Mouse (Mus musculus) stomach, postnatal 0 days (tissue): Measurements from ENCODE around the gene Arid5b. TPM values are rescaled to one million over a fixed set of nuclear protein-coding genes. Genes with fewer than 3 reads are reported as not detected.

Experiments used
- ATAC-seq: fragments of 200-750 bp; cut with Nextera tagmentation; 2 replicates; pipeline ENCODE4 v1.8.0; 2017; ENCODE audit not compliant: low FRiP score, low TSS enrichment
- DNase-seq: peaks from one replicate; pipeline ENCODE4 v3.0.0-alpha.2; 2016; ENCODE audit warnings: low spot score
- H3K27ac ChIP-seq: fragments of 300-500 bp; sonication (generic); replicated peaks from 2 replicates; pipeline ENCODE4 v1.5.1; 2014; ENCODE audit warnings: mild to moderate bottlenecking, control low read depth
- H3K27me3 ChIP-seq: fragments of 300-500 bp; sonication (generic); 2 replicates; pipeline ENCODE4 v1.6.1; 2014; ENCODE audit warnings: low read length; ENCODE audit not compliant: control insufficient read depth, insufficient read depth
- H3K36me3 ChIP-seq: fragments of 300-500 bp; sonication (generic); 2 replicates; pipeline ENCODE4 v1.6.1; 2014; ENCODE audit warnings: low read length, mixed read lengths; ENCODE audit not compliant: control insufficient read depth, insufficient read depth
- H3K4me1 ChIP-seq: fragments of 300-500 bp; sonication (generic); replicated peaks from 2 replicates; pipeline ENCODE4 v1.6.1; 2014; ENCODE audit warnings: antibody characterized with exemption; ENCODE audit not compliant: control insufficient read depth, insufficient read depth
- H3K4me2 ChIP-seq: fragments of 300-500 bp; sonication (generic); replicated peaks from 2 replicates; pipeline ENCODE4 v1.6.1; 2014; ENCODE audit warnings: low read depth, mild to moderate bottlenecking, control low read depth, moderate library complexity
- H3K4me3 ChIP-seq: fragments of 300-500 bp; sonication (generic); 2 replicates; pipeline ENCODE4 v1.5.1; 2014; ENCODE audit warnings: low read depth, low read length, control low read depth
- H3K9ac ChIP-seq: fragments of 300-500 bp; sonication (generic); 2 replicates; pipeline ENCODE4 v1.6.1; 2014; ENCODE audit warnings: mild to moderate bottlenecking, low read length, control low read depth, mixed read lengths
- H3K9me3 ChIP-seq: fragments of 300-500 bp; sonication (generic); 2 replicates; pipeline ENCODE4 v1.6.1; 2016; ENCODE audit warnings: low read length; ENCODE audit not compliant: control insufficient read depth
- CTCF ChIP-seq: IDR thresholded peaks from 2 replicates; pipeline ENCODE4 v1.5.1; 2016; ENCODE audit warnings: antibody characterized with exemption, low read depth, mild to moderate bottlenecking, moderate library complexity
- EP300 ChIP-seq: optimal IDR thresholded peaks from 2 replicates; pipeline ENCODE3; 2016; ENCODE audit warnings: antibody characterized with exemption
- WGBS: fragments of 180-500 bp; shearing (Covaris S2); extraction: QIAGEN DNeasy Blood & Tissue Kit; methylation state at CpG from one replicate; pipeline ENCODE4 v1.1.7; 2014; 5-methylcytosine and 5-hydroxymethylcytosine counted together
- polyA plus RNA-seq: library from polyadenylated mRNA; unstranded; fragments of >200 nt; fragmentation: Nextera tagmentation; extraction: Ambion mirVana; gene quantifications from 2 replicates; pipeline ENCODE4 v1.2.1, GENCODE M21; 2015

Arid5b gene
- polyA plus RNA-seq, 1 experiment from 2014 or later = 18.3 TPM

DNA sequence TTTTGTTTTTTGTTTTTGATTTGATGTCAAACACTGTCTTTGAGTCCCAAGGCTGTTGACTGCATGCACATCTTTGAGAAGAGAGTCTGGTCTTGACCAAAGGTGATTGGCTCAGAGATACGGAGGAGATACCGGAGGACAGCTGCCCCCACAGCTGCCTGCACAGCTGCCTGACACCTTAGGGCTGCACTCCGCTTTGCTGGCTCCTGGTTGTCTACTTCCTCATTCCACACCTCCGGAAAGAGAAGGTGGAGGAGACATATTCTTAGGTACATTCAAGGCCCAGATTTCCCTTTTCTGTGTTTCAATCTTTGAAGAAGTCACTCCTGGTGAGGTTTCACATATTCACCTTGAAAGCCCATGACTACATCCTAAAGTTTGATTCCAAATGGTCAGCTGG, 25.9 kb downstream of the Arid5b start:
- Histone ChIP-seq H3K27me3 (no peaks in the 10 kb centered on the region), H3K4me1 (peaks cover 5% of the 10 kb centered on the region; the same call in 1 of the 2 replicates), H3K36me3 (no peaks in the 10 kb centered on the region), H3K4me3 (no peak overlapping the region), H3K4me2 (no peak overlapping the region), H3K27ac (no peak overlapping the region), H3K9ac (no peak overlapping the region), H3K9me3 (no peaks in the 10 kb centered on the region)
- no peak for DNase-seq
- no peak for TF ChIP-seq EP300
- no peak for TF ChIP-seq CTCF
- no peak for ATAC-seq
- WGBS = 84% methylated on average over 4 of the region's 4 CpGs

DNA sequence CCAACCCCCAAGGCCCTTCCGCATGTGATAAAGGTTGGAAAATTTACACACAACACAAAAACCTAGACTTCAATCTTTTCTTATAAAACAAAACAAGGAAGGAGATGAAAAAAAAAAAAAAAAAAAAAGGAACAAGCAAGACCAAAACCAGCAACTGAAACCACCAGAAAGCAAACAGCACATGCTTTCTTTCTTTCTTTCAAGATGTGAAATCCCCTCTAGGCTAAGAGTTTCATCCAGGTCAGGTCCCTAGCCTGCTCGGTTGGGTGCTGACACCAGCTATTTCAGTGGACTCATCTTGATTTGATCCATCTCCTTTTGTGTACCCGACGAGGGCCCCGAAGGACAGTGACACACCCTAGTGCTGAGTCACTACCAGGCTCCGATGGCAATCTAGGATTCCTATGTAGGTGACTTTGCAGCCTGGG, 29.2 kb downstream of the Arid5b start:
- WGBS = 45% methylated on average over 6 of the region's 6 CpGs
- no peak for TF ChIP-seq EP300
- peak; percentile 50; the same call in 1 of the 2 replicates for ATAC-seq
- Histone ChIP-seq H3K27ac (peak overlapping the region; percentile 61), H3K36me3 (no peaks in the 10 kb centered on the region), H3K4me3 (no peak overlapping the region), H3K4me1 (peaks cover 3% of the 10 kb centered on the region; the same call in 1 of the 2 replicates), H3K9ac (no peak overlapping the region), H3K4me2 (no peak overlapping the region), H3K9me3 (no peaks in the 10 kb centered on the region), H3K27me3 (no peaks in the 10 kb centered on the region)
- peak; percentile 46 for DNase-seq

DNA sequence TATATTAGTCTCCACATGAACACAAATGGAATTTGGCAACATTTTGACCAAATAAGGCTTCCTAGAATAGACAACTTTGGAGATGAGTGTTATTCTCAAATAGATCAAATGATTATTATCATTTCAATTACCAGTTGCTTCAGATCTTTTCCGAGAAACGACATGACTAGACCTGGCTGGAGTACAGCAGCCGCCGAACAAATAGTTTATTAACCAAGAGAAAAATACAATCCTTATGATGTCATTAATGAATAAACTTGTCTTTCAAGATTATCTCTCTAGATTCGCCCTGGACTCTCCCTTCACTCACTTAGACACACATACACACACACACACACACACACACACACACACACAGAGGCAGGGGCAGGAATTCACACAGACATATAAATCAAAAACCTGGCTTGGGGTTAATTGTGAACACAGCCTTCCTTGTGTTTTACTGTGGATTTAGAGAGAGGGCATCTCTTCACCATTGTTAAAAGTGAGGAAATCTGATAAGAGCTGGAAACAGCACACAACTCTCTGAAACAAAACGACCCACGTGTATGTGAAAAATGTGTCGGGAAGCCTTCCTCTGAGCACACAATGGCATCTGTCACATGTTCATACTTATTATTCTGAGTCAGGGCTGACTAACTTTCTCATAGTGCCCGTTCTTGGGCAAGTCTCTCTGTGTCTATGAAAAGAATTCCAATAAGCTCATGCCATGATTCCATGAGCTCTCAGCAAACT, 30.1 kb downstream of the Arid5b start:
- Histone ChIP-seq H3K9me3 (no peaks in the 10 kb centered on the region), H3K4me3 (no peak overlapping the region), H3K27ac (peak overlapping the region; percentile 84), H3K36me3 (no peaks in the 10 kb centered on the region), H3K4me2 (no peak overlapping the region), H3K27me3 (no peaks in the 10 kb centered on the region), H3K9ac (no peak overlapping the region), H3K4me1 (peaks cover 3% of the 10 kb centered on the region; the same call in 1 of the 2 replicates)
- TF ChIP-seq EP300 = no peak
- TF ChIP-seq CTCF = no peak
- WGBS = 19% methylated on average over 9 of the region's 9 CpGs
- peak; percentile 77 for ATAC-seq
- no peak for DNase-seq

DNA sequence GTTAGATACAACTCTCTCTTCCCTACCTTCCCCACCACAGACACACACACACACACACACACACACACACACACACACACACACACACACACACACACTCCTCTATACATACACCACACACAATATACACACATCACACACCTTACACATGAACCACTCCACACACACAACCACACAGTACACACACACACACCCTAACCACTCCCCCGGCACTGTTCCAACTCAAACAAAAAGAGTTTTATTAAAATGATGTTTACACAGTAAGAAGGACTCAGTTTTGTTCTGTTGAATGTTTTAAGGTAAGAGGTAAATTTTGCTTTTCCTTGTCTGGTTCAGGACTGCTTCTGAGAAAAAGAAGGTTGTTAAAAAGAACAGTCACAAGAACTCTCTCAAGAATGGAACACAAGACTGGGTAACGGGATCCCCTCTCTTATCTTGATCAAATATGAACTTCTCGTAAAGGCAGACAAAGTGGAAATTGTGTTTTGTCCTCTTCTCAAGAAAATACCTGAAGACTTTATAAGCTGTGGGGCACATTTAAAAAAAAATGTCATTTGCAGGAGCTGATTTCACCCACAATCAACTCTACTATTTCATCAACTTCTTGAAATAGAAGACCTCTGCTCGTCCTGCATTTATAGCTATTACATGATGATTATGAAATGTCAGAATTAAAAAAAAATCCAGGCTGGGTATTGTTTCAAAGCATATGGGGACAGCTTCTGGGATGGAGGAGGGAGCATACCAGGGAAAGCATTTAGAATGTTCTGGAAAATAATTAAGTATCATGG, 30.9 kb downstream of the Arid5b start:
- TF ChIP-seq EP300 (no peak), CTCF (no peak)
- DNase-seq (peak; percentile 65), ATAC-seq (peak; percentile 87)
- Histone ChIP-seq H3K27me3 (no peaks in the 10 kb centered on the region), H3K9me3 (no peaks in the 10 kb centered on the region), H3K4me1 (peaks cover 3% of the 10 kb centered on the region; the same call in 1 of the 2 replicates), H3K9ac (no peak overlapping the region), H3K4me2 (no peak overlapping the region), H3K27ac (peak overlapping the region; percentile 84), H3K36me3 (no peaks in the 10 kb centered on the region; the same call in 1 of the 2 replicates), H3K4me3 (no peak overlapping the region)
- WGBS = 43% methylated on average over 4 of the region's 4 CpGs

DNA sequence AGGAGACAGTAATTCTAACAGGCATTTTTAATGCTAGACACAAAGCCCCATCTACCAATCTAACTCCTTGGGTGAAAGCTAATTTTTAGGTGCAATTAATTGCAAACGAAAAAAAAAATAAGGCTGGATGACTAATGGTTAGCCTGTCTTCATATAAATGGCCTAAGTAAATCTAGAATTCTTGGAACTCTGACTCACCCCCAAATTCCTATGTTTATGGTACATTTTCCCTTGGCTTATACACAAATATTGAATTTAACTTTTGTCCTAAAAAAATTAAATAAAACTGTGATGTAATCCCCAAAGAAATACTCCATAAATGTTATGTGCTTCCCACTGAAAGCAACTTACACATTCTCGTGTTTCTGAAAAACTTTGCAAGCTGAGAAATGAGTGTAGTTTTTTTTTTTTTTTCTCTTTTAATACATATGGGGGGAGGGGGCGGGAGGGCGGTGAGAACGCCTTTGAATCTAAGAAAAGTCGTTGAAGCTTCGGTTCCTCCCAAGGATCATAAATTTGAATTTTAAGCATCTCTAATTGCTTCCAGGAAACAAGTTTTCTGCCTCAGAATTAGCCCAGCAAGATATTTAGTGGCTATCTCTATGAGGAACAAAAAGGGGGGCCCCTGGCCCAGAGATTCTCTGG, 31.8 kb downstream of the Arid5b start:
- Histone ChIP-seq H3K36me3 (no peaks in the 10 kb centered on the region; the same call in 1 of the 2 replicates), H3K4me1 (peaks cover 3% of the 10 kb centered on the region; the same call in 1 of the 2 replicates), H3K27ac (peak overlapping the region; percentile 84), H3K4me2 (no peak overlapping the region; the same call in 1 of the 2 replicates), H3K27me3 (no peaks in the 10 kb centered on the region), H3K4me3 (no peak overlapping the region), H3K9ac (no peak overlapping the region), H3K9me3 (no peaks in the 10 kb centered on the region)
- TF ChIP-seq EP300 = no peak
- TF ChIP-seq CTCF = no peak
- DNase-seq (no peak), ATAC-seq (no peak)
- WGBS = 34% methylated on average over 7 of the region's 7 CpGs
